Mouse (Mus musculus) embryonic fibroblast, embryonic 13.5 days (primary cell): ENCODE results near the gene Gm38431.

ENCODE experiments used
- CTCF ChIP-seq: IDR thresholded peaks from 2 replicates; pipeline ENCODE4 v1.5.1; 2011; ENCODE audit warnings: mild to moderate bottlenecking, control low read depth, low read length, moderate library complexity, borderline replicate concordance; ENCODE audit not compliant: insufficient read depth
- POLR2A ChIP-seq: IDR thresholded peaks from 2 replicates; pipeline ENCODE4 v1.6.1; 2011; ENCODE audit warnings: low read depth, mild to moderate bottlenecking, control low read depth, low read length, moderate library complexity

DNA sequence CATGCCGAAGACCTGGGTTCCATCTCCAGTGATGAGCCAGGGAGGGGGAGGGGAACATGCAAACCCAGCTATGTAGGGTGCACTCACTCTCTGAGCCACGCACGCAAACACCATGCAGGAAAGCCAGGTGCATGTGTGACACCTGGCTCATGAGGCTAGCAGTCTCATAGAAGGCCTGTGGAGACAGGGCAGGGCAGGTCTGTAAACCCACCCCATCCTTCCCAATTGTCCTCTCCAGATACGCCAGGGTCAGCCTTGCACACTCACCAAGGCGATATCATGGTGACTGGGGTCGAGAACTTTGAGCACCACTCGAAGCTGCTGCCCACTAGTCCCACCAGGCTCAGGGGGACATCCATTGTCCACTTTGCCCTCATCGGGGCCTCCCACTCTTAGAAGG lies 23.3 kb upstream of the Gm38431 start:
- no peak for TF ChIP-seq CTCF
- TF ChIP-seq POLR2A: no peak
